Mouse (Mus musculus) CH12.LX (cell line): ENCODE measurements around the gene Gstm6.
"Not testable (repeated sequence)": the region's sequence is repeated elsewhere in the genome, so short reads cannot be mapped to it uniquely, and the experiment has no call there.

Experiments used
- CHD2 ChIP-seq: IDR thresholded peaks from 2 replicates; pipeline ENCODE4 v1.6.1; 2011; ENCODE audit warnings: low read length, improper control_type of control experiment
- CTCF ChIP-seq, 2 experiments: IDR thresholded peaks in 1 of 2; conservative IDR thresholded peaks in 1 of 2; 2 replicates each; pipeline ENCODE4 v1.5.1; 2011 to 2012; ENCODE audit warnings: low read depth in 2 of 2, low read length in 2 of 2, improper control_type of control experiment in 1 of 2, inconsistent platforms in 1 of 2, mild to moderate bottlenecking in 1 of 2, moderate library complexity in 1 of 2
- E2F4 ChIP-seq: IDR thresholded peaks from 2 replicates; pipeline ENCODE4 v1.6.1; 2011; ENCODE audit warnings: low read depth, low read length, improper control_type of control experiment; ENCODE audit not compliant: insufficient replicate concordance
- JUN ChIP-seq: IDR thresholded peaks from 2 replicates; pipeline ENCODE4 v1.6.1; 2011; ENCODE audit warnings: low read depth, mild to moderate bottlenecking, low read length, improper control_type of control experiment, moderate library complexity; ENCODE audit not compliant: insufficient read depth
- MYC ChIP-seq: IDR thresholded peaks from 2 replicates; pipeline ENCODE4 v1.6.1; 2011; ENCODE audit warnings: low read depth, mild to moderate bottlenecking, improper control_type of control experiment, low read length
- POLR2A ChIP-seq: IDR thresholded peaks from 2 replicates; pipeline ENCODE4 v1.6.1; 2011; ENCODE audit warnings: low read depth, mild to moderate bottlenecking, improper control_type of control experiment, low read length
- SMC3 ChIP-seq: IDR thresholded peaks from 2 replicates; pipeline ENCODE4 v1.6.1; 2011; ENCODE audit warnings: low read depth, low read length, improper control_type of control experiment
- TBP ChIP-seq: conservative IDR thresholded peaks from 2 replicates; pipeline ENCODE4 v1.6.1; 2011; ENCODE audit warnings: low read depth, low read length, improper control_type of control experiment
- USF1 ChIP-seq: IDR thresholded peaks from 2 replicates; pipeline ENCODE4 v1.6.1; 2014; ENCODE audit warnings: low read depth, mild to moderate bottlenecking, inconsistent platforms, low read length, improper control_type of control experiment
- ZC3H11A ChIP-seq: IDR thresholded peaks from 2 replicates; pipeline ENCODE4 v1.6.1; 2012; ENCODE audit warnings: low read depth, mild to moderate bottlenecking, inconsistent platforms, low read length, improper control_type of control experiment

DNA sequence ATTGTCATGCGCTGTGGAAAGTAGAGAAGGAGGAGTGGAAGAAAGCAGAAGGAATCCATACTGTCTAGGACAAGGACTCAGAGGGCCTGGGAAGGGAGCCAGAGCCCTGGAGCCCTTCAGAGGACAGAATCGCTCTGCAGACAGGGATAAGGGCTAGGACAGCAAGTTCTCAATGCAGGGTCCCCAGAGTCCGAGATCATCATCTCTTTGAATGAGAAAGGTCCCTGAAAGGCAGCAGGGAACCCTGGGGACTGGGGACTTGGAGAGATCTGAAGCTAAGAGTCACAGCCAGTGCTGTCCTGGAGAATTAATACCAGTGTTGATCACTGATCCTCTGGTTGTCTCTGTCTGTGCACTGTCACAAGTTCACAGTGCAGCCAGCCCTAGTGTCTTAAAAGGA, 27.6 kb upstream of the Gstm6 start:
- TF ChIP-seq JUN; CTCF (conservative IDR thresholded peaks at IDR 0.05 in 1 of 2, IDR thresholded peaks at IDR 0.05 in 1 of 2; ENCODE audit: low read depth in 2 of 2, low read length in 2 of 2); TBP; POLR2A; ZC3H11A; E2F4; USF1; CHD2; MYC; SMC3: not testable (repeated sequence)
